Mouse (Mus musculus) limb, embryonic 10.5 days (tissue): ENCODE data around the gene Folh1. TPM values are rescaled to one million over a fixed set of nuclear protein-coding genes. Genes with fewer than 3 reads are reported as not detected.
"Not testable (repeated sequence)": the region's sequence is repeated elsewhere in the genome, so short reads cannot be mapped to it uniquely, and the experiment has no call there.

ENCODE experiments used
- DNase-seq: peaks from one replicate; pipeline ENCODE4 v3.0.0-alpha.2; 2017; ENCODE audit warnings: low spot score
- H3K27ac ChIP-seq: fragments of 300-500 bp; sonication (generic); 2 replicates; pipeline ENCODE4 v1.5.1; 2016; ENCODE audit warnings: mild to moderate bottlenecking
- H3K27me3 ChIP-seq: fragments of 300-500 bp; sonication (generic); 2 replicates; pipeline ENCODE4 v1.6.1; 2016; ENCODE audit warnings: low read depth, mild to moderate bottlenecking; ENCODE audit not compliant: poor library complexity, severe bottlenecking
- H3K36me3 ChIP-seq: fragments of 300-500 bp; sonication (generic); 2 replicates; pipeline ENCODE4 v1.6.1; 2016; ENCODE audit warnings: mild to moderate bottlenecking, moderate library complexity
- H3K4me1 ChIP-seq: fragments of 300-500 bp; sonication (generic); 2 replicates; pipeline ENCODE4 v1.6.1; 2016
- H3K4me3 ChIP-seq: fragments of 300-500 bp; sonication (generic); 2 replicates; pipeline ENCODE4 v1.5.1; 2016; ENCODE audit warnings: mild to moderate bottlenecking, moderate library complexity
- H3K9me3 ChIP-seq: fragments of 300-500 bp; sonication (generic); replicated peaks from 2 replicates; pipeline ENCODE4 v1.6.1; 2016; ENCODE audit warnings: mild to moderate bottlenecking
- WGBS: fragments of 180-500 bp; shearing (Covaris S2); methylation state at CpG from one replicate; pipeline ENCODE4 v1.1.7; 2016; 5-methylcytosine and 5-hydroxymethylcytosine counted together
- polyA plus RNA-seq: library from polyadenylated mRNA; unstranded; fragments of >200 nt; fragmentation: Nextera tagmentation; extraction: Ambion mirVana; gene quantifications from 2 replicates; pipeline ENCODE4 v1.2.1, GENCODE M21; 2016

Folh1 gene
- not detected in 2 replicates for polyA plus RNA-seq

GRCm38 (mm10) chr7:86775617-86776325, at the start of gene Folh1:
Gene Folh1 (minus strand): TSS chr7:86775943.
- H3K36me3 ChIP-seq = no peaks in the 10 kb centered on the region
- no peak within 1 kb of the TSS for H3K27ac ChIP-seq
- H3K9me3 ChIP-seq = no peaks in the 10 kb centered on the region
- 0 out of 2 replicates have a peak, but pooled peaks cover 4% of the 10 kb centered on the region for H3K4me1 ChIP-seq
- peak within 1 kb of the TSS; percentile 35 for H3K4me3 ChIP-seq
- WGBS = 9% methylated on average over 11 of the region's 11 CpGs
- no peaks in the 10 kb centered on the region for H3K27me3 ChIP-seq
- DNase-seq = peak; percentile 30

- DNase-seq = no peak
- Histone ChIP-seq H3K4me1 (no peaks in the 10 kb centered on the region), H3K27me3 (no peaks in the 10 kb centered on the region), H3K27ac (no peak overlapping the region), H3K9me3 (no peaks in the 10 kb centered on the region), H3K4me3 (no peak overlapping the region), H3K36me3 (no peaks in the 10 kb centered on the region)
- 83% methylated on average over 1 of the region's 1 CpGs for WGBS
These were observed 40.7 kb upstream of the Folh1 start for GRCm38 (mm10) chr7:86816466-86816865.

- not testable (repeated sequence) for H3K36me3 ChIP-seq, H3K27me3 ChIP-seq, H3K27ac ChIP-seq, H3K4me3 ChIP-seq, DNase-seq, H3K4me1 ChIP-seq, H3K9me3 ChIP-seq
- WGBS = 89% methylated on average over 6 of the region's 6 CpGs
These were observed 40.0 kb upstream of the Folh1 start for GRCm38 (mm10) chr7:86815716-86816115.

GRCm38 (mm10) chr7:86815241-86815640, 39.5 kb upstream of the Folh1 start:
- not testable (repeated sequence) for H3K27ac ChIP-seq, H3K36me3 ChIP-seq, H3K27me3 ChIP-seq, H3K4me3 ChIP-seq, H3K9me3 ChIP-seq, H3K4me1 ChIP-seq, DNase-seq
- WGBS = 93% methylated on average over 5 of the region's 5 CpGs

GRCm38 (mm10) chr7:86794727-86795126, 19.0 kb upstream of the Folh1 start, which contains the start of gene Vmn2r77:
Gene Vmn2r77 (plus strand): TSS chr7:86795027.
- H3K36me3 ChIP-seq = no peaks in the 10 kb centered on the region
- H3K27me3 ChIP-seq = no peaks in the 10 kb centered on the region
- no peaks in the 10 kb centered on the region for H3K4me1 ChIP-seq
- no peaks in the 10 kb centered on the region for H3K9me3 ChIP-seq
- DNase-seq = no peak
- no peak within 1 kb of the TSS for H3K27ac ChIP-seq
- H3K4me3 ChIP-seq = no peak within 1 kb of the TSS

GRCm38 (mm10) chr7:86771621-86772020, 4.1 kb downstream of the Folh1 start:
- no peak for DNase-seq
- no peaks in the 10 kb centered on the region for H3K9me3 ChIP-seq
- H3K27ac ChIP-seq = no peak overlapping the region
- H3K36me3 ChIP-seq = no peaks in the 10 kb centered on the region
- H3K4me1 ChIP-seq = 0 out of 2 replicates have a peak, but pooled peaks cover 4% of the 10 kb centered on the region
- H3K27me3 ChIP-seq = no peaks in the 10 kb centered on the region
- WGBS = 85% methylated on average over 3 of the region's 3 CpGs
- no peak overlapping the region for H3K4me3 ChIP-seq

GRCm38 (mm10) chr7:86764628-86765027, 11.1 kb downstream of the Folh1 start:
- no peaks in the 10 kb centered on the region for H3K36me3 ChIP-seq
- no peak overlapping the region for H3K27ac ChIP-seq
- no peak overlapping the region for H3K4me3 ChIP-seq
- no peaks in the 10 kb centered on the region for H3K9me3 ChIP-seq
- DNase-seq = no peak
- no peaks in the 10 kb centered on the region for H3K27me3 ChIP-seq
- no peaks in the 10 kb centered on the region for H3K4me1 ChIP-seq

- no peak for DNase-seq
- Histone ChIP-seq H3K4me1 (no peaks in the 10 kb centered on the region), H3K27ac (no peak overlapping the region), H3K27me3 (no peaks in the 10 kb centered on the region), H3K4me3 (no peak overlapping the region), H3K36me3 (no peaks in the 10 kb centered on the region), H3K9me3 (no peaks in the 10 kb centered on the region)
- 84% methylated on average over 1 of the region's 1 CpGs for WGBS
These were observed 15.0 kb downstream of the Folh1 start for GRCm38 (mm10) chr7:86760751-86761150.

- no peaks in the 10 kb centered on the region for H3K27me3 ChIP-seq
These were observed 50.7 kb downstream of the Folh1 start for GRCm38 (mm10) chr7:86725013-86725412.

GRCm38 (mm10) chr7:86688030-86688429, 87.7 kb downstream of the Folh1 start, which contains the start of gene Olfr292:
Gene Olfr292 (plus strand): TSS chr7:86688330.
- Histone ChIP-seq H3K9me3 (no peaks in the 10 kb centered on the region), H3K4me3 (no peak within 1 kb of the TSS)

More at GRCm38 (mm10) chr7:86725013-86725412, 50.7 kb downstream of the Folh1 start:
- H3K36me3 ChIP-seq = no peaks in the 10 kb centered on the region
- no peak overlapping the region for H3K4me3 ChIP-seq
- H3K4me1 ChIP-seq = no peaks in the 10 kb centered on the region
- no peak for DNase-seq
- H3K9me3 ChIP-seq = no peaks in the 10 kb centered on the region
- no peak overlapping the region for H3K27ac ChIP-seq

More at GRCm38 (mm10) chr7:86688030-86688429, 87.7 kb downstream of the Folh1 start, which contains the start of gene Olfr292:
- no peak for DNase-seq
- Histone ChIP-seq H3K4me1 (no peaks in the 10 kb centered on the region), H3K27me3 (no peaks in the 10 kb centered on the region), H3K36me3 (no peaks in the 10 kb centered on the region), H3K27ac (no peak within 1 kb of the TSS)

Other genes starting within 250 kb of the Folh1 start
- not detected in 2 replicates for gene Olfr295, start 192.1 kb downstream of the Folh1 start, polyA plus RNA-seq
- not detected in 2 replicates for gene Olfr294, start 159.3 kb downstream of the Folh1 start, polyA plus RNA-seq
- not detected in 2 replicates for gene Olfr293, start 126.9 kb downstream of the Folh1 start, polyA plus RNA-seq
- not detected in 2 replicates for gene Olfr292, start 87.6 kb downstream of the Folh1 start, polyA plus RNA-seq
- not detected in 2 replicates for gene Vmn2r77, start 19.1 kb upstream of the Folh1 start, polyA plus RNA-seq
- not detected in 2 replicates for gene Vmn2r78, start 139.2 kb upstream of the Folh1 start, polyA plus RNA-seq
- not detected in 2 replicates for gene Vmn2r79, start 220.2 kb upstream of the Folh1 start, polyA plus RNA-seq